Mouse (Mus musculus) embryonic fibroblast, embryonic 13.5 days (primary cell): ENCODE results near the gene Fbxl7. TPM values are rescaled to one million over a fixed set of nuclear protein-coding genes. Genes with fewer than 3 reads are reported as not detected.

Source experiments
- H3K27ac ChIP-seq: 2 replicates; pipeline ENCODE4 v1.5.1; 2012; ENCODE audit warnings: low read length, control low read depth, inconsistent platforms; ENCODE audit not compliant: insufficient read depth
- H3K4me1 ChIP-seq: 2 replicates; pipeline ENCODE4 v1.6.1; 2011; ENCODE audit warnings: low read length; ENCODE audit not compliant: control insufficient read depth, insufficient read depth
- H3K4me3 ChIP-seq: 2 replicates; pipeline ENCODE4 v1.5.1; 2011; ENCODE audit warnings: mild to moderate bottlenecking, control low read depth, low read length; ENCODE audit not compliant: insufficient read depth
- CTCF ChIP-seq: IDR thresholded peaks from 2 replicates; pipeline ENCODE4 v1.5.1; 2011; ENCODE audit warnings: mild to moderate bottlenecking, control low read depth, low read length, moderate library complexity, borderline replicate concordance; ENCODE audit not compliant: insufficient read depth
- POLR2A ChIP-seq: IDR thresholded peaks from 2 replicates; pipeline ENCODE4 v1.6.1; 2011; ENCODE audit warnings: low read depth, mild to moderate bottlenecking, control low read depth, low read length, moderate library complexity
- polyA plus RNA-seq: library from polyadenylated mRNA; stranded (reverse); fragments of >200 nt; gene quantifications from 2 replicates; pipeline ENCODE4 v1.2.4, GENCODE M21; 2011; ENCODE audit warnings: low read depth; ENCODE audit not compliant: missing spikeins, insufficient read length

The Fbxl7 gene
- 14.0 and 27.0 TPM in 2 replicates for polyA plus RNA-seq

- no peaks in the 10 kb centered on the region for H3K4me1 ChIP-seq
- peak; percentile 82 for TF ChIP-seq POLR2A
- no peak for TF ChIP-seq CTCF
- peak within 1 kb of the TSS; percentile 87 for H3K4me3 ChIP-seq
- H3K27ac ChIP-seq, result peak within 1 kb of the TSS; percentile 70
Measured at GRCm38 (mm10) chr15:26895251-26895711, at the start of gene Fbxl7. Gene Fbxl7 (minus strand): TSS chr15:26895580.

- Histone ChIP-seq H3K4me1 (no peaks in the 10 kb centered on the region; the same call in 1 of the 2 replicates), H3K27ac (no peak overlapping the region), H3K4me3 (no peak overlapping the region)
- TF ChIP-seq CTCF, result no peak
- TF ChIP-seq POLR2A, result no peak
Measured at GRCm38 (mm10) chr15:26922026-26922425, 26.6 kb upstream of the Fbxl7 start.

GRCm38 (mm10) chr15:26913427-26913826, 18.0 kb upstream of the Fbxl7 start:
- H3K27ac ChIP-seq, result no peak overlapping the region
- TF ChIP-seq CTCF (no peak), POLR2A (no peak)
- no peaks in the 10 kb centered on the region for H3K4me1 ChIP-seq
- H3K4me3 ChIP-seq, result no peak overlapping the region

- Histone ChIP-seq H3K4me1 (no peaks in the 10 kb centered on the region), H3K27ac (peak overlapping the region; percentile 70), H3K4me3 (peak overlapping the region; percentile 68)
- no peak; the same call in 1 of the 2 replicates for TF ChIP-seq POLR2A
- no peak for TF ChIP-seq CTCF
Measured at GRCm38 (mm10) chr15:26895761-26896160, 381 bp upstream of the Fbxl7 start.

- H3K27ac ChIP-seq, result peak overlapping the region; percentile 70
- TF ChIP-seq CTCF (no peak), POLR2A (no peak)
- peak overlapping the region; percentile 87 for H3K4me3 ChIP-seq
- no peaks in the 10 kb centered on the region for H3K4me1 ChIP-seq
Measured at GRCm38 (mm10) chr15:26894801-26895229, 565 bp downstream of the Fbxl7 start.

- Histone ChIP-seq H3K4me1 (no peaks in the 10 kb centered on the region), H3K27ac (peak overlapping the region; percentile 70), H3K4me3 (peak overlapping the region; percentile 87)
- no peak for TF ChIP-seq CTCF
- TF ChIP-seq POLR2A, result peak; percentile 67
Measured at GRCm38 (mm10) chr15:26894031-26894655, 1.2 kb downstream of the Fbxl7 start.

GRCm38 (mm10) chr15:26893136-26893535, 2.2 kb downstream of the Fbxl7 start:
- no peaks in the 10 kb centered on the region for H3K4me1 ChIP-seq
- peak overlapping the region; percentile 91 for H3K27ac ChIP-seq
- H3K4me3 ChIP-seq, result peak overlapping the region; percentile 29
- TF ChIP-seq CTCF (no peak), POLR2A (no peak)

GRCm38 (mm10) chr15:26889971-26890370, 5.4 kb downstream of the Fbxl7 start:
- no peak overlapping the region; the same call in 1 of the 2 replicates for H3K27ac ChIP-seq
- H3K4me1 ChIP-seq, result 0 out of 2 replicates have a peak, but pooled peaks cover 2% of the 10 kb centered on the region
- no peak overlapping the region for H3K4me3 ChIP-seq
- no peak for TF ChIP-seq CTCF
- TF ChIP-seq POLR2A, result no peak

GRCm38 (mm10) chr15:26888170-26888569, 7.2 kb downstream of the Fbxl7 start:
- Histone ChIP-seq H3K27ac (peak overlapping the region; percentile 34), H3K4me3 (no peak overlapping the region), H3K4me1 (0 out of 2 replicates have a peak, but pooled peaks cover 2% of the 10 kb centered on the region)
- no peak for TF ChIP-seq CTCF
- no peak for TF ChIP-seq POLR2A

GRCm38 (mm10) chr15:26885979-26886378, 9.4 kb downstream of the Fbxl7 start:
- H3K4me1 ChIP-seq, result 0 out of 2 replicates have a peak, but pooled peaks cover 2% of the 10 kb centered on the region
- TF ChIP-seq POLR2A (no peak), CTCF (no peak)
- no peak overlapping the region for H3K4me3 ChIP-seq
- no peak overlapping the region for H3K27ac ChIP-seq
